Mouse (Mus musculus) stomach, embryonic 14.5 days (tissue): ENCODE results near the gene Hs1bp3. TPM values are rescaled to one million over a fixed set of nuclear protein-coding genes. Genes with fewer than 3 reads are reported as not detected.
A peak's percentile ranks its signal among the peaks of the same experiment; 100 is the strongest.

Experiments used
- ATAC-seq: fragments of 200-750 bp; cut with Nextera tagmentation; 2 replicates; pipeline ENCODE4 v1.8.0; 2017; ENCODE audit warnings: low read depth, moderate TSS enrichment; ENCODE audit not compliant: insufficient number of reproducible peaks, insufficient read depth, low FRiP score
- H3K27ac ChIP-seq: fragments of 300-500 bp; sonication (generic); 2 replicates; pipeline ENCODE4 v1.5.1; 2014; ENCODE audit warnings: mild to moderate bottlenecking, low read length, moderate library complexity, mixed read lengths
- H3K27me3 ChIP-seq: fragments of 300-500 bp; sonication (generic); 2 replicates; pipeline ENCODE4 v1.6.1; 2014; ENCODE audit warnings: low read length, control low read depth, mixed read lengths; ENCODE audit not compliant: control insufficient read depth, insufficient read depth
- H3K36me3 ChIP-seq: fragments of 300-500 bp; sonication (generic); 2 replicates; pipeline ENCODE4 v1.6.1; 2014; ENCODE audit warnings: mild to moderate bottlenecking, control low read depth, low read length, moderate library complexity, mixed read lengths; ENCODE audit not compliant: control insufficient read depth, insufficient read depth
- H3K4me1 ChIP-seq: fragments of 300-500 bp; sonication (generic); 2 replicates; pipeline ENCODE4 v1.6.1; 2014; ENCODE audit warnings: low read length, control low read depth, mixed read lengths; ENCODE audit not compliant: control insufficient read depth, insufficient read depth
- H3K4me2 ChIP-seq: fragments of 300-500 bp; sonication (generic); replicated peaks from 2 replicates; pipeline ENCODE4 v1.6.1; 2014; ENCODE audit warnings: low read depth, low read length, control low read depth
- H3K4me3 ChIP-seq: fragments of 300-500 bp; sonication (generic); 2 replicates; pipeline ENCODE4 v1.5.1; 2014; ENCODE audit warnings: low read depth, low read length, control low read depth
- H3K9ac ChIP-seq: fragments of 300-500 bp; sonication (generic); replicated peaks from 2 replicates; pipeline ENCODE4 v1.6.1; 2014; ENCODE audit warnings: low read depth, mild to moderate bottlenecking, control low read depth, low read length, moderate library complexity, mixed read lengths
- H3K9me3 ChIP-seq: fragments of 300-500 bp; sonication (generic); 2 replicates; pipeline ENCODE4 v1.6.1; 2016; ENCODE audit warnings: low read depth, low read length, control low read depth; ENCODE audit not compliant: control insufficient read depth
- WGBS: fragments of 180-500 bp; shearing (Covaris S2); extraction: QIAGEN DNeasy Blood & Tissue Kit; methylation state at CpG from one replicate; pipeline ENCODE4 v1.1.7; 2014; 5-methylcytosine and 5-hydroxymethylcytosine counted together
- polyA plus RNA-seq: library from polyadenylated mRNA; unstranded; fragments of >200 nt; fragmentation: Nextera tagmentation; extraction: Ambion mirVana; gene quantifications from 2 replicates; pipeline ENCODE4 v1.2.1, GENCODE M21; 2014

Gene Hs1bp3
- polyA plus RNA-seq, 1 experiment from 2014 or later, result 11.2 TPM

GRCm38 (mm10) chr12:8299143-8300110, 13.8 kb upstream of the Hs1bp3 start:
- Histone ChIP-seq H3K4me3 (no peak overlapping the region), H3K4me1 (peaks cover 3% of the 10 kb centered on the region; the same call in 1 of the 2 replicates), H3K4me2 (no peak overlapping the region), H3K9ac (no peak overlapping the region), H3K27me3 (peaks cover 67% of the 10 kb centered on the region), H3K27ac (no peak overlapping the region), H3K36me3 (no peaks in the 10 kb centered on the region), H3K9me3 (no peaks in the 10 kb centered on the region)
- ATAC-seq, result no peak
- WGBS, result 9% methylated on average over 34 of the region's 34 CpGs

- no peak overlapping the region for H3K4me2 ChIP-seq
- H3K9me3 ChIP-seq, result no peaks in the 10 kb centered on the region
- H3K27me3 ChIP-seq, result peaks cover 67% of the 10 kb centered on the region
- ATAC-seq, result no peak
- H3K9ac ChIP-seq, result no peak overlapping the region
- H3K4me3 ChIP-seq, result no peak overlapping the region
- H3K27ac ChIP-seq, result no peak overlapping the region
- WGBS, result 29% methylated on average over 10 of the region's 10 CpGs
- no peaks in the 10 kb centered on the region for H3K36me3 ChIP-seq
- H3K4me1 ChIP-seq, result peaks cover 3% of the 10 kb centered on the region; the same call in 1 of the 2 replicates
These were observed 13.1 kb upstream of the Hs1bp3 start for GRCm38 (mm10) chr12:8300111-8300480.

- no peak overlapping the region for H3K4me3 ChIP-seq
- H3K4me2 ChIP-seq, result no peak overlapping the region
These were observed 12.7 kb upstream of the Hs1bp3 start for GRCm38 (mm10) chr12:8300521-8300920.

GRCm38 (mm10) chr12:8301011-8301814, 12.0 kb upstream of the Hs1bp3 start:
- no peak overlapping the region for H3K9ac ChIP-seq
- no peaks in the 10 kb centered on the region for H3K9me3 ChIP-seq
- H3K4me3 ChIP-seq, result peak overlapping the region; percentile 40
- H3K36me3 ChIP-seq, result no peaks in the 10 kb centered on the region
- no peak overlapping the region for H3K27ac ChIP-seq
- H3K27me3 ChIP-seq, result peaks cover 65% of the 10 kb centered on the region
- peaks cover 3% of the 10 kb centered on the region; the same call in 1 of the 2 replicates for H3K4me1 ChIP-seq
- 5% methylated on average over 45 of the region's 46 CpGs for WGBS
- ATAC-seq, result no peak
- H3K4me2 ChIP-seq, result peak overlapping the region; percentile 79

More at GRCm38 (mm10) chr12:8300521-8300920, 12.7 kb upstream of the Hs1bp3 start:
- ATAC-seq, result no peak
- WGBS, result 49% methylated on average over 5 of the region's 5 CpGs
- H3K27me3 ChIP-seq, result peaks cover 65% of the 10 kb centered on the region
- H3K36me3 ChIP-seq, result no peaks in the 10 kb centered on the region
- no peak overlapping the region for H3K9ac ChIP-seq
- H3K27ac ChIP-seq, result no peak overlapping the region
- no peaks in the 10 kb centered on the region for H3K9me3 ChIP-seq
- peaks cover 3% of the 10 kb centered on the region; the same call in 1 of the 2 replicates for H3K4me1 ChIP-seq

GRCm38 (mm10) chr12:8301841-8302431, 11.3 kb upstream of the Hs1bp3 start, which contains the start of gene Gdf7:
Gene Gdf7 (minus strand): TSS chr12:8301954.
- H3K36me3 ChIP-seq, result no peaks in the 10 kb centered on the region
- ATAC-seq, result no peak
- peak within 1 kb of the TSS; percentile 79 for H3K4me2 ChIP-seq
- no peak within 1 kb of the TSS for H3K27ac ChIP-seq
- peaks cover 3% of the 10 kb centered on the region; the same call in 1 of the 2 replicates for H3K4me1 ChIP-seq
- H3K27me3 ChIP-seq, result peaks cover 63% of the 10 kb centered on the region
- H3K9me3 ChIP-seq, result no peaks in the 10 kb centered on the region
- H3K9ac ChIP-seq, result no peak within 1 kb of the TSS
- WGBS, result under 1% methylated on average over 46 of the region's 53 CpGs
- peak within 1 kb of the TSS; percentile 40 for H3K4me3 ChIP-seq

- no peak for ATAC-seq
- peaks cover 39% of the 10 kb centered on the region for H3K27me3 ChIP-seq
- no peak overlapping the region for H3K27ac ChIP-seq
- no peak overlapping the region for H3K4me2 ChIP-seq
- no peak overlapping the region for H3K9ac ChIP-seq
- no peak overlapping the region for H3K4me3 ChIP-seq
- no peaks in the 10 kb centered on the region for H3K9me3 ChIP-seq
- 35% methylated on average over 2 of the region's 2 CpGs for WGBS
- H3K4me1 ChIP-seq, result peaks cover 3% of the 10 kb centered on the region; the same call in 1 of the 2 replicates
- H3K36me3 ChIP-seq, result no peaks in the 10 kb centered on the region
These were observed 8.0 kb upstream of the Hs1bp3 start for GRCm38 (mm10) chr12:8305258-8305657.

- Histone ChIP-seq H3K36me3 (no peaks in the 10 kb centered on the region), H3K4me2 (no peak overlapping the region), H3K9me3 (no peaks in the 10 kb centered on the region), H3K4me1 (peaks cover 3% of the 10 kb centered on the region; the same call in 1 of the 2 replicates), H3K9ac (no peak overlapping the region), H3K27ac (no peak overlapping the region), H3K4me3 (no peak overlapping the region), H3K27me3 (peaks cover 28% of the 10 kb centered on the region)
- ATAC-seq, result peak; percentile 43; the same call in 1 of the 2 replicates
- 5% methylated on average over 5 of the region's 5 CpGs for WGBS
These were observed 6.8 kb upstream of the Hs1bp3 start for GRCm38 (mm10) chr12:8306432-8306831.

- ATAC-seq, result 0 out of 2 replicates have a peak, but pooled peaks have one; percentile 21
- peaks cover 23% of the 10 kb centered on the region for H3K27me3 ChIP-seq
These were observed 6.3 kb upstream of the Hs1bp3 start for GRCm38 (mm10) chr12:8306910-8307309.

More at GRCm38 (mm10) chr12:8306910-8307309, 6.3 kb upstream of the Hs1bp3 start:
- H3K27ac ChIP-seq, result no peak overlapping the region
- no peak overlapping the region for H3K4me2 ChIP-seq
- peaks cover 3% of the 10 kb centered on the region; the same call in 1 of the 2 replicates for H3K4me1 ChIP-seq
- 64% methylated on average over 1 of the region's 1 CpGs for WGBS
- H3K9ac ChIP-seq, result no peak overlapping the region
- H3K36me3 ChIP-seq, result no peaks in the 10 kb centered on the region
- no peak overlapping the region for H3K4me3 ChIP-seq
- H3K9me3 ChIP-seq, result no peaks in the 10 kb centered on the region
